Mouse (Mus musculus) kidney, adult 8-10 months (tissue): ENCODE measurements around the gene Arl10.
"Not testable (repeated sequence)": the region's sequence is repeated elsewhere in the genome, so short reads cannot be mapped to it uniquely, and the experiment has no call there.

Experiments
- DNase-seq, 2 experiments: peaks; one replicate each; pipeline ENCODE4 v3.0.0; 2022

The Arl10 gene

GRCm38 (mm10) chr13:54582860-54583259, 8.0 kb downstream of the Arl10 start:
- DNase-seq = peak; percentile 57 to 59

- no peak for DNase-seq
Measured at GRCm38 (mm10) chr13:54585831-54586230, 11.0 kb downstream of the Arl10 start.

DNA sequence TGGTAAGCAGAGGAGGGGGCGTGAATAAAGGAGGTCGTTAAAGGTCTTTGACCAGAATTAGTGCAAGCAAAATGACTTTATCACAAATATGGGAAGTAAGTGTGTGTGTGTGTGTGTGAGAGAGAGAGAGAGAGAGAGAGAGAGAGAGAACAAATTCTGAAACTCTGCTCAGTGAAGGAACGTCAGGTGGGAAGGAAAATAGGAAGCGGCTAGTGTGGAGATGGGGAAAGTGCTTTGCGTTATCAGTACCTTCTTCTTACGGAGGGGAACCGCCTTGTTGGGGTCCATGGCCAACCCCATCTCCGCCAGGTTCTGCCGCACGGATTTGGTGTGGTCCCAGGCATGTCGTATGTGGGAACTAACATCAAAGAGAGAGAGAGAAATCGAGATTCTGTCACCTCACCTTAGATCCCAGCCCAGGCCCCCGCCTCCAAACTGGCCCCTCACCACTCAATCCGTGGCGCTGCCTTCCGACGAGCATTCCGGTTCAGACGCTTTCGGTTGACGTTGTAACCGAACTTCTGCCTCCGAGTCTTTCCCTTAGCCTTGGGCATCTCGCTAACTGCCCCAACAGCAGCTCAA, 14.7 kb downstream of the Arl10 start:
- DNase-seq = no peak

DNA sequence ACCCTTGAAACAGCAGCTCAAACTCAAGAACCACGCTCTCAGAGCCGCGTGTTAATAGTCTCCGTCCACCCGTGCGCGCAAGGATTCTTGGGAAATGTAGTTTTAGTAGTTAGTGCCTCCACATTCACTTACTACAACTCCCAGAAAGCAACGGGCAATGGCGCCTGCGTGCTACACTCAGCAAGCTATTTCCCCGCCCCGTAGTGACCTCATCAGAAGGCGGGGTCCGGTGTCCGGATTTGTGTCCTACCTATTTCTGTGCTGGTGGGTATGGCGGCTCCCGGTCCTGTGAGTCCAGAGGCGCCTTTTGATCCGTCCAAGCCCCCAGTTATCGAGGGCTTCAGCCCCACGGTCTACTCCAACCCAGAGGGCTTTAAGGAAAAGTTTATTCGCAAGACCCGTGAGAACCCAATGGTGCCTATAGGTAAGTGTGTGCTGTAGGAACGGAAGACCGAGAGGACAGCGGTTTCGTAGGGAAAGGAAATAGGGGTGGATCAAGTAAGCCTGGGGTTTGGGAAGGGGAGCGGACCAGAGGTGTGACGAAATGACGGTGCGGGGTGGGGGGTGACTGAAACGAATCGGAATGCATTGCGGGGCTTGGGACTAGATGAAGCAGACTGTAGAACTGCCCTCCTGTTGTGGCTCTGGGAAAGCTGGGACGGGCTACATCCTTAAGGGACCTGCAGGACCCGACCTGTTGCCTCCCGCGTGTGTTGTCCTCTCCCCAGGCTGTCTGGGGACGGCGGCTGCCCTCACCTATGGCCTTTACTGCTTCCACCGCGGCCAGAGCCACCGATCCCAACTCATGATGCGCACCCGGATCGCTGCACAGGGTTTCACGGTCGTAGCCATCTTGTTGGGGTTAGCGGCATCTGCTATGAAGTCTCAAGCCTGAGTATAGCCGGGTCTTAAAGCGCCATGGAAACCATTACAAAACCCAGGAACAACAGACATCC, 15.5 kb downstream of the Arl10 start, which contains the start of the genes Nop16 and Higd2a:
TSS of gene Nop16 (minus strand) at position 95 of the 956 bp plus-strand sequence.
TSS of gene Higd2a (plus strand) at position 212 of the 956 bp plus-strand sequence.
- peak; percentile 99 for DNase-seq

- DNase-seq = no peak
Measured at GRCm38 (mm10) chr13:54591776-54592356, 17.1 kb downstream of the Arl10 start.

GRCm38 (mm10) chr13:54593617-54594016, 18.8 kb downstream of the Arl10 start:
- no peak for DNase-seq

GRCm38 (mm10) chr13:54596107-54596690, 21.4 kb downstream of the Arl10 start:
- DNase-seq = no peak

GRCm38 (mm10) chr13:54596870-54597269, 22.1 kb downstream of the Arl10 start:
- DNase-seq = peak in 1 of 2 experiments; percentile 51

- DNase-seq = no peak
Measured at GRCm38 (mm10) chr13:54598622-54599143, 23.9 kb downstream of the Arl10 start.

DNA sequence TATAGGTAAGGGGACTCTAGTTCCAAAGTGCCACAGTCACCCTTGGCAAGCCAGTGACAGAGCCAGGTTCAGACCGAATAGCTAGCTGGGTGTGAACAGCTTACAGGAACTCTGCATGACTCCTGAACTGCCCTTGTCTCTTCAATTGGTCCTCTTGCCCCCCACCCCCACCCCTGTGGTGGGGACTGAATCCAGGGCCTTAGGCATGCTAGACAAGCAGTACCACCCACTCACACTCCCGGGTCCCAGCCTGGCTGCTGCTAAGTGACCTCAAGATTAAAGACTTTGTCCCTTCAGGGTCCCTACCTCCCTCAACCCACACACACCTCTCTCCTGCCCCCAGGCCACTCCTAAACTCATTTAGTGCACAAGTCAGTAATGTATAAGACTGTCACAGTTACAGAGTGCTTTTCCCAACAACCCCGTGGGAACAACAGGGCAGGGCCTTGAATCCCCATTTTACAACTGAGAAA, 27.9 kb downstream of the Arl10 start:
- DNase-seq = no peak

DNA sequence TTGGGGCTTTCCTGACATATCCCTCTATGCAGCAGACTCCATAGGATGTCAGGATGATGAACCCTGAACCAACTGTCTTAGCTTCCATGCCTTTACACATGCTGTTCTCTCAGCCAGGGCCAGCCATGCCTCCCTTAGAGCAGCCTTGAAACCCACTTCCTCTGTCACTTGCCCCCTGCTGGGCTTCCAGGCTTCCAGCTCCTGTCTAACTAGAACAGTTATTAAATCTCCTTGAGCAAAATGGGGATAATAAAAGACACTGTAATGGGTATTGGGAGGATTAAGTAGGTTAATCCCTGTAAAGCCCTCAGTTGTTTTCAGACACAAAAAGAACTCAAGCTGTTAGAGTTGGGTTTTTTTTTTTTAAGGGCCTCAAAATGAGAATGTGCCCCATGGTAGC, 28.7 kb downstream of the Arl10 start:
- DNase-seq = no peak

GRCm38 (mm10) chr13:54604221-54604620, 29.4 kb downstream of the Arl10 start:
- DNase-seq = no peak

DNA sequence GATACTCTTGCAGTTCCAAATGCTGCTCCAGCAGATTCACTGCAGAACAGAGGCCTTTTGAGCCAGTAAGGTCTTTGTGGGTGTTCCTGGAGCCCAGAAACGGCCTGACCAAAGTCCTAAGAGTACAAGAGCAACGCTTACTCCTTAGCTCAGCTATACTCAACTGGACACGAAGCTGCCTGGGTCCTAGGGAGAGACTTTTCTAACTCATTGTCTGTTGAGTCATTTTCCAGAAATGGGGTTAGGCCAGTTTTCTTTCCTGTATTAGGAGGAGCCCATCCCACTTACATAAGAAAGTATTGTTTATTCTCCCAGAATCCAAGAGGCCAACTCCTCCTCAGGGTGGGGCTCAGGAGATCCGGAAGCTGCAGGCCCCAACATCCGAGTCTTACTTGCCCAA, 30.6 kb downstream of the Arl10 start:
- peak; percentile 58 to 64 for DNase-seq

DNA sequence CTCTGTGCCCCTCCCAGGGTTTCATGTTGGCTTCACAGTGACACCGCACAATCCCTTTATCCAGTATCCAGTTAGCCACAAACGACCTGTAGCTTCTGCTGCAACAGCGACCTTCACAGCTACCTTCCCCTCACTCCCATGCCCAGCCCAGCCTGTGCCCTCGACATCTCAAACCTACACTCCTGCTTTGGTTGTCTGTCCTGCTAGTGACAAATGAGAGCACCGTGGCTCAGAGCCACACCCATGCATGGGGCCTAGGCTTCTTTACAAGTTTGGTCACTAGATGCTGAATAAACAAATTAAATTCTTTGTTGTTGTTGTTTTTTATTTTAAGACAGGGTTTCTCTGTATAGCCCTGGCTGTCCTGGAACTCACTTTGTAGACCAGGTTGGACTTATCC, 32.4 kb downstream of the Arl10 start:
- no peak for DNase-seq

- DNase-seq = no peak
Measured at GRCm38 (mm10) chr13:54608002-54608401, 33.2 kb downstream of the Arl10 start.

GRCm38 (mm10) chr13:54608666-54609065, 33.9 kb downstream of the Arl10 start:
- no peak for DNase-seq

GRCm38 (mm10) chr13:54609301-54609700, 34.5 kb downstream of the Arl10 start:
- no peak for DNase-seq

DNA sequence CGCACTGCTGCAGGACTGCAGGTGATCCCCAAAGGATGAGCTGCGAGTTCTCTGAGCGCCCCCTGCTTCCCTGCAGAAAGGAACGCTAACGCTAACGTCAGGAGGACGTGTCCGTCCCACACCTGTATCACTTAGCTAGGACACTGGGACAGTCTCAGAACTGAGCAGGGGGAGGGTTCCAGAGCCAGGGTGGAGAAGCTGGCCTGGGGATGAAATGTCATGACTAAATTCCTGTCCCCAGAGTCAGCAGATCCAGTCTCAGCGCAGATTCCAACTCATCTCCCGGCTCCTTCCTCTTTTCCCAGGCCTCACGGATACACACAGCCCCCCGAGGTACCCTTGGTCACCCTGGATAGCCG, 35.8 kb downstream of the Arl10 start:
- no peak for DNase-seq

DNA sequence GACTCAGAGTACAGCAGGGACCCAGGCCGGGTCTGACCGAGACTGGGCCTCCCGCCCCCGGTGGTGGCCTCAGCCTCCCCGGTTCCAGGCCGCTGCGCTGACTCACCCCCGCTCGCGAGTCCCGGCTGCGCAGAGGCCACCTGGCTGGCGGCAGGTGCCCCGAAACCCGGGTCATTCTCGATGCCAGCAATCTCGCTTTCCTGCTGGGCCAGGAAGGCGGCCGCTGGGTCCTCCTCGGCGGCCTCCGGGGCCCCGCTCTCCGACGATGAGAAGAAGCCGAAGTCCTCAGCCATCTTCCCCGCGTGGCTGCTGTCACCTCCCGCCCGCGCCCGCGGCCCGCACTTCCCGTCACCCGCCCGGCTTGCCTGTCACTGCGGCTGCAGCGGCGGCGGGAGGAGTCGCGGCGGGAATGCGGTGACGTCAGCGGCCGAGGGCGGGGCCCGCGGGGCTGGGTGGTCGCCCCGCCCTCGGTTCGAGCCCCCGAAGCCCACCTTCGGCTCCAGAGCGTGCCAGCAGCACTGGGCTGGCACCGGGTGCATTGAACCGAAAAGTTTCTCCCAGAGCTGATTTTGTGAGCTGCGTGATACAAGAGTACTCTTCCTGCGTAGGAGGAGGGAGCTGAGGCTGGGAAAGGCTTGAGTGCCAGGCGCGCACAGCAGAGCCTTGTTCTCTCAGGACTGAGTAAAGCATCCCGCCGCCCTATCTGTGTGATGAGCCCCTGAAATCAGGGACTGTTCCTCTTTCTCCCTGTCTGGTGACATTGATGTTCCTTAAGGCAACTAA, 36.3 kb downstream of the Arl10 start, which contains the start of gene Cltb:
TSS of gene Cltb (minus strand) at position 373 of the 783 bp plus-strand sequence.
- DNase-seq = peak; percentile 76 to 86

DNA sequence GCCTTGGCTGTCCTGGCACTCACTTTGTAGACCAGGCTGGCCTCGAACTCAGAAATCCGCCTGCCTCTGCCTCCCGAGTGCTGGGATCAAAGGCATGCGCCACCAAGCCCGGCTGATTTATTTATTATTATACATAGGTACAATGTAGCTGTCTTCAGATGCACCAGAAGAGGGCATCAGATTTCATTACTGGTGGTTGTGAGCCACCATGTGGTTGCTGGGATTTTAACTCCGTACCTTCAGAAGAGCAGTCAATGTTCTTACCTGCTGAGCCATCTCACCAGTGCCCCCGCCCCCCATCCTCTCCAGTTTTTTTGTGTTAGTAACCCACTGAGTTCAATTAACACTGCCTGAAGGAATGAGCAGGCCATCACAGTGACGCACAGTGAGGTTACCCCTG, 38.3 kb downstream of the Arl10 start:
- DNase-seq = not testable (repeated sequence)

GRCm38 (mm10) chr13:54616307-54616706, 41.5 kb downstream of the Arl10 start:
- no peak for DNase-seq

- DNase-seq = no peak
Measured at GRCm38 (mm10) chr13:54616998-54617397, 42.2 kb downstream of the Arl10 start.
